Mouse (Mus musculus) forebrain, embryonic 13.5 days (tissue): ENCODE data around the gene Glo1. TPM values are rescaled to one million over a fixed set of nuclear protein-coding genes. Genes with fewer than 3 reads are reported as not detected.

ENCODE experiments used
- ATAC-seq: fragments of 200-750 bp; cut with Nextera tagmentation; 2 replicates; pipeline ENCODE4 v1.8.0; 2017
- H3K27ac ChIP-seq: fragments of 300-500 bp; sonication (generic); 2 replicates; pipeline ENCODE4 v1.5.1; 2015; ENCODE audit warnings: inconsistent platforms, mild to moderate bottlenecking, moderate library complexity
- H3K27me3 ChIP-seq: fragments of 300-500 bp; sonication (generic); 2 replicates; pipeline ENCODE4 v1.6.1; 2015; ENCODE audit warnings: mild to moderate bottlenecking, inconsistent platforms
- H3K36me3 ChIP-seq: fragments of 300-500 bp; sonication (generic); 2 replicates; pipeline ENCODE4 v1.6.1; 2015; ENCODE audit warnings: mild to moderate bottlenecking, inconsistent platforms; ENCODE audit not compliant: poor library complexity, severe bottlenecking
- H3K4me1 ChIP-seq: fragments of 300-500 bp; sonication (generic); 2 replicates; pipeline ENCODE4 v1.6.1; 2015; ENCODE audit warnings: inconsistent platforms
- H3K4me2 ChIP-seq: fragments of 300-500 bp; sonication (generic); 2 replicates; pipeline ENCODE4 v1.6.1; 2015; ENCODE audit warnings: inconsistent platforms, mild to moderate bottlenecking, moderate library complexity
- H3K4me3 ChIP-seq: fragments of 300-500 bp; sonication (generic); 2 replicates; pipeline ENCODE4 v1.5.1; 2015; ENCODE audit warnings: mild to moderate bottlenecking, inconsistent platforms
- H3K9ac ChIP-seq: fragments of 300-500 bp; sonication (generic); 2 replicates; pipeline ENCODE4 v1.6.1; 2015; ENCODE audit warnings: mild to moderate bottlenecking, inconsistent platforms
- H3K9me3 ChIP-seq: fragments of 300-500 bp; sonication (generic); replicated peaks from 2 replicates; pipeline ENCODE4 v1.6.1; 2016; ENCODE audit warnings: inconsistent platforms
- WGBS: fragments of 180-500 bp; shearing (Covaris S2); methylation state at CpG from one replicate; pipeline ENCODE4 v1.1.7; 2015; 5-methylcytosine and 5-hydroxymethylcytosine counted together
- polyA plus RNA-seq: library from polyadenylated mRNA; unstranded; fragments of >200 nt; fragmentation: Nextera tagmentation; extraction: Ambion mirVana; gene quantifications from 2 replicates; pipeline ENCODE4 v1.2.1, GENCODE M21; 2015

Gene Glo1
- polyA plus RNA-seq, 1 experiment from 2014 or later: 191 TPM

DNA sequence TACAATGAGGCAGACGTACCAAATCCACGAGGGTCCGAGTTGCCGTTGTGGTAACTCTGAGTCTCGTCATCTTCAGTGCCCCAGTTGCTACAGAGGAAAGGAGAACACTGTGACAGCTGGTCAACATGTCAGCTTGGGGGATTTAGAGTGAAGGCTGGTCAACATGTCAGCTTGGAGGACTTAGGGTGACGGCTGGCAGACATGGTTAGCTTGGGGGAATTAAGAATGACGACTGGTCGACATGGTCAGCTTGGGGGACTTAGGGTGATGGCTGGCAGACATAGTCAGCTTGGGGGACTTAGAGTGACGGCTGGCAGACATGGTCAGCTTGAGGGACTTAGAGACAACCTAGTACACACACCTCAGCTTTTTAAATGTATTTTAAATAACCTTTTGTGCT, 28.9 kb downstream of the Glo1 start:
- Histone ChIP-seq H3K9ac (no peak overlapping the region), H3K36me3 (peaks cover 67% of the 10 kb centered on the region), H3K27me3 (no peaks in the 10 kb centered on the region), H3K27ac (no peak overlapping the region), H3K4me3 (no peak overlapping the region), H3K9me3 (no peaks in the 10 kb centered on the region), H3K4me2 (no peak overlapping the region), H3K4me1 (0 out of 2 replicates have a peak, but pooled peaks cover 4% of the 10 kb centered on the region)
- no peak for ATAC-seq
- WGBS: 97% methylated on average over 9 of the region's 9 CpGs

DNA sequence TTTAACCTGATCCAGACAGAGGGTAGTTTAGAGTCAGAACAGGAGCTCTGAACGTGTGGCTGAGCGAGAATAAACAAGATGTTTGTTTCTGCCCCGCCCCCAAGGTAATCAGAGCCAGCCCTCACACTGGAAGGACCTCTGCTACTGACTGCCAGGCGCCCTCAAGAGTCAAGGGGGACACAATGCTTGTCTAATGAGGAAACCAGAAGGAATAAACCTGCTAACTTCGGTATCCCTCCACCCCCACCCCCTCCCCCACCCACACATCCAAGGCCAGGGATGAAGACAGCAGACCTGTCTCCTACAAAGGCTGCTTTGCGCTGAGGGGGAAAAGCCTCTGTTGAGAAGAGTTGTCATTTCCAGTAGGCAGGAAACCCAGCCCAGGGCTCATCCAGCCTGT, 31.8 kb downstream of the Glo1 start:
- Histone ChIP-seq H3K4me2 (no peak overlapping the region), H3K27ac (no peak overlapping the region), H3K27me3 (no peaks in the 10 kb centered on the region), H3K9me3 (no peaks in the 10 kb centered on the region), H3K4me1 (peaks cover 12% of the 10 kb centered on the region), H3K9ac (no peak overlapping the region), H3K36me3 (peaks cover 58% of the 10 kb centered on the region), H3K4me3 (no peak overlapping the region)
- 62% methylated on average over 6 of the region's 6 CpGs for WGBS
- ATAC-seq: no peak

DNA sequence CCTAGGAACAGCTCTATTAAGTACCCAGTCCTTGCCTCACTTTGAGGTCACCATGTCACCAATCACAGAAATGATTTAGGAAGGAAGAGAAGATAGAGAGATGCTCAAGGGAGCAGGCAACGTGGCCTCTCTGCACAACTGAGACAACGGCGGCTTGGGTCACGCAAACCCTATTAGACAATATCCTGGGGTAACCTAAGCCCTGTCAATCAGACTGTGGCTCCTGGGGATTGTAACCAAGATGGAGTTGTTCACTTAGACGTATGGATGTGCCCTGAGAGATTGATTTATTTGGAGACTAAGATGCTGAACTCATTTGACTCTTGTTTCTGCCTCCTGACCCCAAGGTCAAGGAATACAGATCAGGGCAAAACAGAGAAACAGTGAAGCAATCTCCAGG, 32.3 kb downstream of the Glo1 start:
- peaks cover 12% of the 10 kb centered on the region for H3K4me1 ChIP-seq
- H3K36me3 ChIP-seq: peaks cover 55% of the 10 kb centered on the region
- H3K27me3 ChIP-seq: no peaks in the 10 kb centered on the region
- 55% methylated on average over 5 of the region's 5 CpGs for WGBS
- H3K9me3 ChIP-seq: no peaks in the 10 kb centered on the region
- no peak overlapping the region for H3K4me3 ChIP-seq
- ATAC-seq: no peak
- H3K4me2 ChIP-seq: no peak overlapping the region
- no peak overlapping the region for H3K27ac ChIP-seq
- no peak overlapping the region for H3K9ac ChIP-seq

DNA sequence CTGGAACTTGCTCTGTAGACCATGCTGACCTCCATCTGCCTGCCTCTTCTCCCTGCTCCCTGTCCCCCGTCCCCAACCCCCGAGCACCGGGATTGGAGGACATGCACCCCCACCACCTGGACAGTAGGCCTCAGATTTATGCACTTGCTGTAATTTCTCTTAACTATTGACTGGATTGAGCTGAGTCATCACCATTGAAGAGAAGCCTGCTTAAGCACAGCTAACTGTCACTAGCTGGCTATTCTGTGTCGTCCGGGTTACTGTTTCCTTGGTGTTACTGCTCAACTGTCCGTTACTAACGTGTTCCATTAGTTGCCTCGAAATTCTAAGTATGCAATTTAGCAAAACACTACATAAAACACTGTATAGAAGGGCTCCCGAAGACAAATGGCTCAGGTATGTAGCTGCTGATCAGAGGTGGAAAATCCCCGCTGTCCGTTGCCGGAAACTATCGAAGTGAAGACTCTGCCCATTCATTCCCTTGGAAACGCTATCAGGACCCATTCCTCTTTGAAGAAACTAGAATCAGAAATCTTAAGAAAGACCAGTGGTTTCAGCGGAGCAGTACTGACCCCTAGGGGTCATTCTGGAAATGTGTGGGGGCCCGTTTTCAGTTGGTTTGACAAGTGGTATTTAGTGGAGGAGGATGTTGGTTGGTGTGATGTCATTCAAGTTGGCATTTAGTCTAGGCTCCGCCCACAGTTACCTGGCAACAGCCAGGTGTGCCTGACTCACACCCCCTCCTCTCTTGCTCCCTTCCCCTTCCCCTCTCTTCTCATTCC, 36.1 kb downstream of the Glo1 start:
- Histone ChIP-seq H3K9ac (no peak overlapping the region), H3K9me3 (no peaks in the 10 kb centered on the region), H3K4me1 (peaks cover 12% of the 10 kb centered on the region), H3K27me3 (no peaks in the 10 kb centered on the region), H3K4me2 (no peak overlapping the region; the same call in 1 of the 2 replicates), H3K36me3 (peaks cover 26% of the 10 kb centered on the region), H3K4me3 (no peak overlapping the region), H3K27ac (no peak overlapping the region)
- WGBS: 40% methylated on average over 17 of the region's 17 CpGs
- no peak for ATAC-seq

DNA sequence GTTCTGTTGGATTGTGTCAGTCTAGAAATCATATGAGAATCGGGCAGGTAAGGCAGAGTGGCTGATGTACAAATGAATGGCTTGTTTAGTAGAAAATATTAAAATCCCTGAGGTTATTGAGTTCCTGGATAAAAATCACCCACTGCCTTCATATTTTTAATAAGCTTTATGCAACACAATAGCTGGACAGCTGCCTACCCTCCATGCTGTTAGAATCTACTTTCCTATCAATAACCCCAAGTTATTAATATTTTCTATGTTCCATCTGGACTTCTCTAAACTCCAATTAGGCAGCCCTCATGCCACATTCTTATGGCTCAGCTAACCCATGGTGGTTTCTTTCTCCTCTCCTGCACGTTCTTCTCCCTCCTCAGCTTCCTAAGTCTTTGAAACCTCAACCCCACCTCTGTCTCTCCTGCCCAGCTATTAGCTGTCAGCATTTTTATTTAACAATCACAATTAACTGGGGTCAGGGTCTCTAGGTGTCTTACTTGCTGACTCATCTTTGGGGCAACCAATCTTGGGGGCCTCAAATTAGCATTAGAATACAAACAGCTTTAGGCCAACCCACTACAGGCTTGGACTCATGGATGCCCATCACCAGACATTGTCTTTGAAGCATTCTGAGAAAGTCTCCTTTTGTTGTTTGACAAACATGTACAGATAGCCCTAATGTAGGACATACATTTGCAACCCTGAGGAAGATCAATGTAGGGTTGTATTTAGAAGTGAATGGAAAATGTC, 43.2 kb downstream of the Glo1 start:
- no peak for ATAC-seq
- no peaks in the 10 kb centered on the region for H3K27me3 ChIP-seq
- no peak overlapping the region for H3K4me2 ChIP-seq
- H3K4me1 ChIP-seq: no peaks in the 10 kb centered on the region
- no peak overlapping the region for H3K4me3 ChIP-seq
- H3K9me3 ChIP-seq: no peaks in the 10 kb centered on the region
- H3K36me3 ChIP-seq: no peaks in the 10 kb centered on the region
- 80% methylated on average over 2 of the region's 2 CpGs for WGBS
- H3K27ac ChIP-seq: no peak overlapping the region
- H3K9ac ChIP-seq: no peak overlapping the region

DNA sequence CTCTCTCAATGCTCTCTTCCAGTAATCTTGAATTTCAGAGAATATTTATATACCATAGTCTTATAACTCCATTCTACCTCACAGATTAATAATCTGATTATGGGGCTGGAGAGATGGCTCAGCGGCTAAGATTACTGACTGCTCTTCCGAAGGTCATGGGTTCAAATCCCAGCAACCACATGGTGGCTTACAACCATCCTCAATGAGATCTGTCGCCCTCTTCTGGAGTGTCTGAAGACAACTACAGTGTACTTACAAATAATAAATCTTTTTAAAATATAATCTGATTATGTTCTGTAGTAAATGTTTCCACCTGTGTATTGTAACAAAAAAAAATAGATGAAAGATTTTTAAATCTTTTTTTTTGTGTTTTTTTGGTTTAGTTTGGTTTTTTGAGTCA, 44.4 kb downstream of the Glo1 start:
- 82% methylated on average over 3 of the region's 3 CpGs for WGBS
- no peak overlapping the region for H3K9ac ChIP-seq
- no peaks in the 10 kb centered on the region for H3K36me3 ChIP-seq
- no peak overlapping the region for H3K27ac ChIP-seq
- no peaks in the 10 kb centered on the region for H3K27me3 ChIP-seq
- ATAC-seq: no peak
- no peak overlapping the region for H3K4me3 ChIP-seq
- no peaks in the 10 kb centered on the region for H3K4me1 ChIP-seq
- no peak overlapping the region for H3K4me2 ChIP-seq
- H3K9me3 ChIP-seq: no peaks in the 10 kb centered on the region

DNA sequence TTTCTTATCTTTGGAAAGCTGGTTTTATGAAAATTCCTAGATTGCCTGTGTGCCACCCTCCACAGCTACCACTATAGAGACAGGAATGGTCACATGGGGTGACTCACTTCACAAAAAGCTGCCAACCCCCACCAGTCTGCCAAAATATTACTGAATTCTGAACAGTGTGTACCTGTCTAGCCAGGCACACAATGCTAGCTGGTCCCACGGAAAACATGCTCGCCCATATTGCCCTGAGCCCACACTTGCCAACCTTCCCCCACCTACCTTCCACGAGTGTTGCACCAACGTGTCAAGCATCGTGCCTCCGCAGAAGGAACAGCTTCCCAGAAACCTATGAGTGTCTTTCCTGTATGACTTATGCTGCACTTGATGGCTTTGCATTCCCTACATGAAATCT, 45.5 kb downstream of the Glo1 start:
- no peaks in the 10 kb centered on the region for H3K9me3 ChIP-seq
- no peak overlapping the region for H3K4me3 ChIP-seq
- H3K4me2 ChIP-seq: no peak overlapping the region
- no peak for ATAC-seq
- H3K27ac ChIP-seq: no peak overlapping the region
- H3K4me1 ChIP-seq: peaks cover 6% of the 10 kb centered on the region
- no peaks in the 10 kb centered on the region for H3K27me3 ChIP-seq
- WGBS: 86% methylated on average over 6 of the region's 6 CpGs
- H3K9ac ChIP-seq: no peak overlapping the region
- H3K36me3 ChIP-seq: no peaks in the 10 kb centered on the region

DNA sequence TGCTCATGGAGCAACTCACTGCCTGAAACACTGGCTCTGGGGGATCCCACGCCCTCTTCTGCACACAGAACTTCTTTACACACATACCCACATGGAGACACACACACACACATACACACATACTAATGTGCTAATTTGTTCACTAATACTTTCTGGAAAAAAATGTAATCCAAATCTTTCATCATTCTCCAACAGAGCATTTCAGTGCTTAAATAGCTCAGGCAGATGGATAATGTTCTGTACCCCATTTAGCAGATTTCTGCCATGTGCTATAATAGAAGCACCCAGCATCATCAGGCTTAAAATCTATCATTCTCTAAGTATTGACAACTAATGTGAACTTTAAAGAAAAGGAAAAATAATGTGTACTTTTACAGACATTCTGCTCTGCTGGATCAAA, 45.9 kb downstream of the Glo1 start:
- no peaks in the 10 kb centered on the region for H3K27me3 ChIP-seq

DNA sequence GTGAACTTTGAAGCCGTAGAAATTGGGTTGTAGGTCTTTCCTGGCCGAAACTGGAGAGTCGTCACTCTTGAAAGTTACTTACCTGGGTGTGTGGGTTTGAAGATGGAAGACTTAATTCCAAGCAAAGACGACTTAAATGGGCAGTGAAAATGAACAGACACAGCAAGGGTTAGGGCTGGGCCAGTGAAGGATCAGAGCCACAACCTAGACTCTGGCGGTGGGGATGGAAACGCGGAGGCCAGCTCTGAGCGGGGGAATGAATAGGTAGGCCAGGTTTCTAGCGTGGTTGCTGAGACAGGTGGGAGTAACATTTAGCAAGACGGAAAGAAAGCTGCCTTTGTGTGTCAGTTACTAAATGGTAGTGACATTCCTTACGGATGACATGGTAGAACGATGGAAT, 49.7 kb downstream of the Glo1 start:
- no peak overlapping the region for H3K27ac ChIP-seq
- peaks cover 20% of the 10 kb centered on the region for H3K4me1 ChIP-seq
- peak overlapping the region; percentile 52 for H3K4me3 ChIP-seq
- ATAC-seq: no peak
- H3K9ac ChIP-seq: peak overlapping the region; percentile 69
- WGBS: 68% methylated on average over 12 of the region's 12 CpGs
- no peaks in the 10 kb centered on the region for H3K27me3 ChIP-seq
- no peaks in the 10 kb centered on the region for H3K36me3 ChIP-seq
- H3K9me3 ChIP-seq: no peaks in the 10 kb centered on the region
- H3K4me2 ChIP-seq: peak overlapping the region; percentile 61

More for the DNA sequence above, 45.9 kb downstream of the Glo1 start:
- 75% methylated on average over 1 of the region's 1 CpGs for WGBS
- no peaks in the 10 kb centered on the region for H3K36me3 ChIP-seq
- no peak overlapping the region for H3K27ac ChIP-seq
- H3K4me1 ChIP-seq: peaks cover 6% of the 10 kb centered on the region
- H3K4me3 ChIP-seq: no peak overlapping the region
- ATAC-seq: no peak
- H3K9me3 ChIP-seq: no peaks in the 10 kb centered on the region
- H3K4me2 ChIP-seq: no peak overlapping the region
- no peak overlapping the region for H3K9ac ChIP-seq

DNA sequence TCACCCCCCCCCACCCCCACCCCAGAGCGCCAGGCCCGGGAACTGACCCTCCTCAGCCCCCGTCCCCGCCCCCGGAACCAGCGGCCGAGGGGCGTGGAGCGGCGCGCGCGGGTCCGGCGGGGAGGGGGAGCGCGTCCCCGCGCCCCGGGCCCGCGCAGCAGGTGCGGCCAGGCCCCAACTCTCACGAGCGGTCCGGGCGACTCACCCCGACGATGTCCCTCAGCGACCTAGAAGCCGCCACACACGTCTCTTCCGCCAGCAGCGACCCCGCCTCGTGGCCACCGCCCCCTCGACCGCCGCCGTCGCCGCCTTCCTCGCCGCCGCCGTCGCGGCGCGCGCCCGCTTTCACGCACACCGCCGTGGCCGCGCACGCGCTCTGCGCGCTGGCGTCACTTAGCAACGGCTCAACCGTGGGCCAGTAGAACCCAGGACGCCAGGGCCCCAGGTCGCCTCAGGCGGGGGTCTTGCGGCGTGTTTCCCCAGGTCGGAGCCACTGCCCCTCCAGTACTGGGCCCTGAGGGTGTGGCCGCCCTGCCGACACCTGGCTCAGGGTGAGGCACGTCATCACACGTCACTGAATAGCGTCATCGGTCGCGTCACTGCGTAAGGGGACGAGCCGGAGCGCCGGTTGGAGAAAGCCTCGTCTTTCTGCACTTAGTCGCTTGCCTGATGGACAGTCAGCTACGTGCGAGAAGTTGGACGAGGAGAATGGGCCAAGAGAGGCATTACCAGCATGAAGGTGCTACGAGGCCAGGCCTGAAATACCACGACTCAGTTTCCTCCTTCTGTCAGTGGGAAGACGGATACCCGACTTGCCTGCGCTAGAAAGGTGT, 50.5 kb downstream of the Glo1 start, which contains the start of gene Btbd9:
Gene Btbd9 (minus strand): TSS at position 548 of the 833 bp plus-strand sequence.
- peak within 1 kb of the TSS; percentile 69 for H3K9ac ChIP-seq
- H3K4me2 ChIP-seq: peak within 1 kb of the TSS; percentile 61
- H3K27me3 ChIP-seq: no peaks in the 10 kb centered on the region
- peak within 1 kb of the TSS; percentile 52 for H3K4me3 ChIP-seq
- peak; percentile 94 for ATAC-seq
- H3K9me3 ChIP-seq: no peaks in the 10 kb centered on the region
- under 1% methylated on average over 73 of the region's 94 CpGs for WGBS
- H3K4me1 ChIP-seq: peaks cover 24% of the 10 kb centered on the region
- no peaks in the 10 kb centered on the region for H3K36me3 ChIP-seq
- peak within 1 kb of the TSS; percentile 80 for H3K27ac ChIP-seq

DNA sequence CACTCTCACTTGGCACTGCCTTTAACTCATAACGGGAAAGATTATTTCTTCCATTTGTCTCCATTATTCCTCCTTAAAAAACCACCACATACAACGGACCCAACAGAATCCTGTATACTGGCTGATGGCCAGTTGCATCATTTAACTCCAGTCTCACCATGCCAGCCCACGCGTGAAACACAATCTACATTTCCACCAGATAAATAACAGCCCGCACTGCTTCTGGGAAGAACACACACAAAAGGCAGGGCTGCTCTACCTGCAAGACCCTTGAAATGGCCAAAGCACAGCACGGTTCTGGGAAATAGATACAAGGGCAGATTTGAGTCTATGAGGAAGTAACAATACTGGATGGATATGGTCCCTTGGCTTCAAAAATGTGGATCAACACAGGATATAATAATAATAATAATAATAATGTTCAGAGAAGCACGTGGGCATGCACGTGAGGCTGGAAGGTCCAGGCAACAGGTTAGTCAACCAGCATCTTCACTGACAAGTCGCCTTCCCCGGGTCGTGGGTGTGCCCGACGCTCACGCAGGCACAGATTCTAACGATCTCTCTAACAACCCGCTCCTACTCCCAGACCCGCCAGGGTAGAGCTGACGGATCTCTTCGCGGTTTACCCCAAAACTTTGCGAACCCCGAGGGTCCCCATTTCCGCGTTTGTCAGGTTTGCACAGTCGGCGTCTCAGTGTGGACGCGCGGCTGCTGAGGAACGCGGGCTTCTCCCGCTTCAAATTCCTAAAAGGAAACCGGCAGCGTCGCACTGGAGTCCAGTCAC, 51.4 kb downstream of the Glo1 start:
- Histone ChIP-seq H3K36me3 (no peaks in the 10 kb centered on the region), H3K4me2 (peak overlapping the region; percentile 61), H3K9me3 (no peaks in the 10 kb centered on the region), H3K27me3 (no peaks in the 10 kb centered on the region), H3K4me1 (peaks cover 27% of the 10 kb centered on the region), H3K9ac (peak overlapping the region; percentile 69), H3K27ac (no peak overlapping the region), H3K4me3 (peak overlapping the region; percentile 52)
- no peak; the same call in none of the 2 replicates for ATAC-seq
- 6% methylated on average over 35 of the region's 35 CpGs for WGBS
